Mouse (Mus musculus): ENCODE measurements around the gene Pafah1b3.
"Not testable (repeated sequence)": the region's sequence is repeated elsewhere in the genome, so short reads cannot be mapped to it uniquely, and the experiment has no call there.

DNA sequence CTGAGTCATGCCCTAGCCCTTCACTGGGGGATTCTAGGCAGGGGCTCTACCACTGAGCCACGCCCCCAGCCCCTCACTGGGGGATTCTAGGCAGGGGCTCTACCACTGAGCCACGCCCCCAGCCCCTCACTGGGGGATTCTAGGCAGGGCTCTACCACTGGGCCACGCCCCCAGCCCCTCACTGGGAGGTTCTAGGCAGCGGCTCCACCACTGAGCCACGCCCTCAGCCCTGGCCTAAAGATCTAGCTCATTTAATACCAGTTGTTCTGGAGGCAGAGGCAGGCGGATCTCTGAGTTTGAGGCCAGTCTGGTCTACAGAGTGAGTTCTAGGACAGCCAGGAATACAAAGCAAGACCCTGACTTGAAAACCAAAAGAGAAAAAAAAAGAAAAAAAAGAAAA, 27.6 kb upstream of the Pafah1b3 start:
- not testable (repeated sequence) for TF ChIP-seq CTCF (IDR thresholded peaks at IDR 0.05; ENCODE audit: low read depth); EP300 (optimal IDR thresholded peaks at IDR 0.05)

Measured in stomach, postnatal 0 days (tissue).